Mouse (Mus musculus) liver, embryonic 11.5 days (tissue): ENCODE data around the gene Med10. TPM values are rescaled to one million over a fixed set of nuclear protein-coding genes. Genes with fewer than 3 reads are reported as not detected.
A peak's percentile ranks its signal among the peaks of the same experiment; 100 is the strongest.

ENCODE experiments used
- ATAC-seq: fragments of 200-750 bp; cut with Nextera tagmentation; replicated peaks from 2 replicates; pipeline ENCODE4 v1.8.0; 2017; ENCODE audit warnings: moderate number of reproducible peaks, mild to moderate bottlenecking, moderate TSS enrichment, moderate library complexity; ENCODE audit not compliant: low FRiP score
- DNase-seq: peaks from one replicate; pipeline ENCODE4 v3.0.0-alpha.2; 2017; ENCODE audit warnings: low spot score
- H3K27ac ChIP-seq: fragments of 300-500 bp; sonication (generic); 2 replicates; pipeline ENCODE4 v1.5.1; 2014; ENCODE audit warnings: mild to moderate bottlenecking, low read depth, low read length, control low read depth
- H3K27me3 ChIP-seq: fragments of 300-500 bp; sonication (generic); replicated peaks from 2 replicates; pipeline ENCODE4 v1.6.1; 2014; ENCODE audit warnings: low read length, mixed read lengths; ENCODE audit not compliant: control insufficient read depth, insufficient read depth
- H3K36me3 ChIP-seq: fragments of 300-500 bp; sonication (generic); 2 replicates; pipeline ENCODE4 v1.6.1; 2014; ENCODE audit warnings: mild to moderate bottlenecking, low read length, moderate library complexity, mixed read lengths; ENCODE audit not compliant: control insufficient read depth, insufficient read depth
- H3K4me1 ChIP-seq: fragments of 300-500 bp; sonication (generic); replicated peaks from 2 replicates; pipeline ENCODE4 v1.6.1; 2014; ENCODE audit warnings: low read length, mixed read lengths; ENCODE audit not compliant: control insufficient read depth, insufficient read depth
- H3K4me2 ChIP-seq: fragments of 300-500 bp; sonication (generic); 2 replicates; pipeline ENCODE4 v1.6.1; 2014; ENCODE audit warnings: mild to moderate bottlenecking, control low read depth, moderate library complexity
- H3K4me3 ChIP-seq: fragments of 300-500 bp; sonication (generic); 2 replicates; pipeline ENCODE4 v1.5.1; 2014; ENCODE audit warnings: low read depth, low read length, control low read depth
- H3K9ac ChIP-seq: fragments of 300-500 bp; sonication (generic); 2 replicates; pipeline ENCODE4 v1.6.1; 2014; ENCODE audit warnings: low read depth, low read length, control low read depth
- H3K9me3 ChIP-seq: fragments of 300-500 bp; sonication (generic); 2 replicates; pipeline ENCODE4 v1.6.1; 2016; ENCODE audit warnings: low read length, inconsistent platforms, mixed read lengths; ENCODE audit not compliant: control insufficient read depth
- WGBS: fragments of 180-500 bp; shearing (Covaris S2); extraction: QIAGEN DNeasy Blood & Tissue Kit; methylation state at CpG from one replicate; pipeline ENCODE4 v1.1.7; 2014; 5-methylcytosine and 5-hydroxymethylcytosine counted together
- polyA plus RNA-seq: library from polyadenylated mRNA; unstranded; fragments of >200 nt; fragmentation: Nextera tagmentation; extraction: Ambion mirVana; gene quantifications from 2 replicates; pipeline ENCODE4 v1.2.1, GENCODE M21; 2014

Med10 gene
- polyA plus RNA-seq, 1 experiment from 2014 or later = 121 TPM

GRCm38 (mm10) chr13:69788704-69789103 is 13.5 kb upstream of the Med10 start:
- H3K9me3 ChIP-seq = no peaks in the 10 kb centered on the region
- H3K27ac ChIP-seq = no peak overlapping the region
- no peak overlapping the region for H3K9ac ChIP-seq
- H3K4me1 ChIP-seq = no peaks in the 10 kb centered on the region
- H3K4me3 ChIP-seq = no peak overlapping the region
- no peaks in the 10 kb centered on the region for H3K36me3 ChIP-seq
- no peak for DNase-seq
- WGBS = 57% methylated on average over 5 of the region's 5 CpGs
- H3K4me2 ChIP-seq = no peak overlapping the region
- H3K27me3 ChIP-seq = no peaks in the 10 kb centered on the region
- no peak for ATAC-seq

- Histone ChIP-seq H3K4me2 (no peak overlapping the region), H3K27ac (no peak overlapping the region), H3K9ac (no peak overlapping the region), H3K4me1 (no peaks in the 10 kb centered on the region), H3K27me3 (no peaks in the 10 kb centered on the region), H3K36me3 (no peaks in the 10 kb centered on the region), H3K4me3 (no peak overlapping the region), H3K9me3 (no peaks in the 10 kb centered on the region)
- DNase-seq (no peak), ATAC-seq (no peak)
- 77% methylated on average over 1 of the region's 1 CpGs for WGBS
Observed at GRCm38 (mm10) chr13:69791814-69792213, 10.4 kb upstream of the Med10 start.

- ATAC-seq (no peak), DNase-seq (no peak)
- H3K36me3 ChIP-seq = no peaks in the 10 kb centered on the region
- 66% methylated on average over 12 of the region's 12 CpGs for WGBS
- H3K9me3 ChIP-seq = no peaks in the 10 kb centered on the region
- H3K4me1 ChIP-seq = no peaks in the 10 kb centered on the region
- no peak overlapping the region for H3K4me2 ChIP-seq
- H3K27me3 ChIP-seq = no peaks in the 10 kb centered on the region
- no peak overlapping the region for H3K27ac ChIP-seq
- no peak overlapping the region for H3K9ac ChIP-seq
- no peak overlapping the region for H3K4me3 ChIP-seq
Observed at GRCm38 (mm10) chr13:69792541-69793009, 9.6 kb upstream of the Med10 start.

- Histone ChIP-seq H3K4me3 (no peak overlapping the region), H3K27me3 (no peaks in the 10 kb centered on the region), H3K27ac (no peak overlapping the region), H3K4me1 (no peaks in the 10 kb centered on the region), H3K9ac (no peak overlapping the region), H3K4me2 (no peak overlapping the region), H3K36me3 (no peaks in the 10 kb centered on the region), H3K9me3 (no peaks in the 10 kb centered on the region)
- 74% methylated on average over 7 of the region's 7 CpGs for WGBS
- ATAC-seq (no peak), DNase-seq (no peak)
Observed at GRCm38 (mm10) chr13:69794808-69795207, 7.4 kb upstream of the Med10 start.

- WGBS = 1% methylated on average over 55 of the region's 55 CpGs
- peaks cover 9% of the 10 kb centered on the region for H3K4me1 ChIP-seq
Observed at GRCm38 (mm10) chr13:69809681-69810611, 7.8 kb downstream of the Med10 start.

GRCm38 (mm10) chr13:69810936-69811680 is 8.9 kb downstream of the Med10 start:
- ATAC-seq (no peak), DNase-seq (no peak)
- Histone ChIP-seq H3K4me1 (peaks cover 9% of the 10 kb centered on the region), H3K9me3 (no peaks in the 10 kb centered on the region), H3K4me3 (peak overlapping the region; percentile 96), H3K27ac (no peak overlapping the region), H3K4me2 (peak overlapping the region; percentile 96), H3K27me3 (no peaks in the 10 kb centered on the region), H3K9ac (peak overlapping the region; percentile 88; the same call in 1 of the 2 replicates), H3K36me3 (peaks cover 24% of the 10 kb centered on the region)
- WGBS = 78% methylated on average over 14 of the region's 14 CpGs

More at GRCm38 (mm10) chr13:69809681-69810611, 7.8 kb downstream of the Med10 start:
- Histone ChIP-seq H3K27ac (peak overlapping the region; percentile 32), H3K27me3 (no peaks in the 10 kb centered on the region), H3K9me3 (no peaks in the 10 kb centered on the region), H3K4me3 (peak overlapping the region; percentile 96), H3K9ac (peak overlapping the region; percentile 88), H3K36me3 (peaks cover 17% of the 10 kb centered on the region), H3K4me2 (peak overlapping the region; percentile 96)
- DNase-seq = peak; percentile 90
- ATAC-seq = peak; percentile 95

GRCm38 (mm10) chr13:69813870-69814269 is 11.7 kb downstream of the Med10 start:
- H3K9me3 ChIP-seq = no peaks in the 10 kb centered on the region
- peaks cover 31% of the 10 kb centered on the region for H3K36me3 ChIP-seq
- peaks cover 9% of the 10 kb centered on the region for H3K4me1 ChIP-seq
- H3K27me3 ChIP-seq = no peaks in the 10 kb centered on the region
- H3K4me3 ChIP-seq = no peak overlapping the region
- no peak overlapping the region for H3K27ac ChIP-seq
- DNase-seq (no peak), ATAC-seq (no peak)
- H3K9ac ChIP-seq = no peak overlapping the region
- no peak overlapping the region for H3K4me2 ChIP-seq
- WGBS = 83% methylated on average over 5 of the region's 5 CpGs

- Histone ChIP-seq H3K27ac (no peak overlapping the region), H3K4me1 (no peaks in the 10 kb centered on the region), H3K9me3 (no peaks in the 10 kb centered on the region), H3K4me2 (no peak overlapping the region), H3K27me3 (no peaks in the 10 kb centered on the region), H3K9ac (no peak overlapping the region), H3K4me3 (no peak overlapping the region), H3K36me3 (peaks cover 29% of the 10 kb centered on the region)
- 84% methylated on average over 4 of the region's 4 CpGs for WGBS
- ATAC-seq = no peak
- no peak for DNase-seq
Observed at GRCm38 (mm10) chr13:69818306-69818705, 16.1 kb downstream of the Med10 start.
